Mouse (Mus musculus) layer of hippocampus, postnatal 10 days (tissue): Measurements from ENCODE around the gene Dynll2. TPM values are rescaled to one million over a fixed set of nuclear protein-coding genes. Genes with fewer than 3 reads are reported as not detected.

Experiments
- DNase-seq, 2 experiments: peaks; one replicate each; pipeline ENCODE4 v3.0.0; 2021; ENCODE audit warnings: low spot score in 2 of 2
- long read RNA-seq: library from polyadenylated mRNA; stranded (forward); transcript quantifications from one replicate; pipeline ENCODE4 v2.0.0, GENCODE M21; 2023
- total RNA-seq, 2 experiments: library from RNA; stranded (reverse); gene quantifications; 2 replicates each; pipeline ENCODE4 v1.2.3; 2021

Dynll2 gene
- total RNA-seq: 100 to 1,000 TPM; 368 to 386 TPM
- long read RNA-seq, transcript Dynll2-201 (3 exons, 2,476 nt): major isoform, 91 of 127 reads
- long read RNA-seq, partial matches to known transcripts: 2 of 127 reads
- long read RNA-seq, other reads (novel, unspliced or antisense): 30 of 127 reads

DNA sequence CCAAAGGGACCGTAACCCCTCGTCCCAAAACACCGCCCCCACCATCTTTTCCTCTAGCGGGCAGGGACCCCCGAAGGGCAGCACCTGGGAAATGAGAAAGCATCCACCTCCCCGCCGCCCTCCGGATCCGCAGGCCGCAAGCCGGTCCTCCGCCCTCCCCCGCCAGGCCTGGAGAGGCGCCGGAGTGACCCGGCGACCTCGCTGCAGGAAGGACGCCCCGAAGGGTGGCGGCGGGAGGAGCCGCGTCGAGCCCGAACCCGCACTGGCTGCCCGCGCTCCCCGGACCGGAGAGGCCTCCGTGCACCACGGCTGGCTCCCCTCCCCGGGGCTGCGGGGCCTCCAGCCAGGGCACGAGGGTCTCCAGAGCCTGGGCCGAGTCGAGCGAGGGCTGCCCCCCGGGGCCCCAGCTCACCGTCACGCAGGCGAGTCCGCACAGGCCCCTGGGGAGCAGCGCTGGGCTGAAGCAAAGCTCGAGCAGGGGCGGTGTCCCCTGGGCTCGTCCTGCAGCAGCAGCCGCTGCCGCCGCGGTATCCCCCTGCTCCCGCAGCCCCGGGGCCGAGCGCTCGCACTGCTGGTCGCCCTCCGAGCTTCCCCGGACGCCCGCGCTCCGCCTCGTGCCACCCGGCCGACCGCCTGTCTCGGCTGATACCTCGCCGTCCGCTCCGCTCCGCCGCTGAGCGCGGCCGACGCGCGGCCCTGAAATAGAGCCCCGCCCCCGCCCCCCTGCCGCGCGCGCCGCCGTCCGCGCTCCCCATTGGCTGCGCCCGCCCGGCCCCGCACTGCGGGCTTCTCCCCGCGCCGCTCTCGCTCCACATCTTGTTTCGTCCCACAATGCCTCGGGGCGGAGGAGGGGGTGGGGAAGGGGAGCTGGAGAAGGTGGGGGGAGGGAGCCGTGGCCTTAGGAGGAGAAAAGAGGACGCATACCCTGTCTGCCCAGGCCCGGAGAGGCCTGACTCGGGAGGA is at the start of gene Dynll2:
TSS of gene Dynll2 (minus strand) at position 703 of the 963 bp plus-strand sequence.
- DNase-seq: peak; percentile 87 to 91

DNA sequence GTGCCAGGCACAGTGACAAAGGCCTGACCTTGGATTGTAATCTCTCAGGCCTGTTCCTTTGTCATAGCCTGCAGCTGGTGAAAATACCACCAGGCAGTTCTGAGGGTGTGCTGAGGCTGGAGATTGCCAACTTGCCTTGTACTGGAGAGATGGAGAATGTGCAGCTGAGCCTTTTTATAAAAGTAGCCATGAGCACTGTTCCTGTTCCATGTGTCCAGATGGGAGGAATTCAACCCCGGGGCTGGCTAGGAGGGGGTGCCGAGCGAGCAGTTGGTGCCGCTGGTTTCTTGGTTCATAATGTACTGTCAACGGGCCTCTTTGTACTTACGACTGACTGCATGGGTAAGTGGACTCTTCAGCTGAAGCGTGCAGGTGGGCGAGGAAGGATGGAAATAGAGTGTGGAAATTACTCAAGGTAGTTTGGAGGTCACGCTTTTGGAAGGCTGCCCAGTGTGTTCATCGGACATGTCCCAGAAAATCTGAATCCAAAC is 49.5 kb upstream of the Dynll2 start:
- peak; percentile 25 to 38 for DNase-seq

DNA sequence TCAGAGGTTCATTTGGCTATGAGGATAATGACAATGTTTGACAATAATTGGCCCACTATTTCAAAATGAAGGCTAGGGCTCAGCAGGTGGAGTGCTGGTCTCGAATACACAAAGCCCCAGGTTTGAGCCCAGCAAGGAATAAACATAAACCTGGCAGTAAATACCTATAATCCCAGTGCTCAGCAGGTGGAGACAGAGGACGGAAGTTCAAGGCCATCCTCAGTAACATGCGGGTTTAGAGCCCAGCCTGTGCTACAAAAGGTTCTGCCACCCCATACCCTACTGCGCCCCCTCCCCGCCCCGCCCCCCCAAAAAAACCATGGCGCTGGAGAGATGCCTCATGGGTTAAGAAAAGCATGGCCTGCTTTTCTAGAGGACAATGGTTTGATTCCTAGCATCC is 48.6 kb upstream of the Dynll2 start:
- DNase-seq: no peak

DNA sequence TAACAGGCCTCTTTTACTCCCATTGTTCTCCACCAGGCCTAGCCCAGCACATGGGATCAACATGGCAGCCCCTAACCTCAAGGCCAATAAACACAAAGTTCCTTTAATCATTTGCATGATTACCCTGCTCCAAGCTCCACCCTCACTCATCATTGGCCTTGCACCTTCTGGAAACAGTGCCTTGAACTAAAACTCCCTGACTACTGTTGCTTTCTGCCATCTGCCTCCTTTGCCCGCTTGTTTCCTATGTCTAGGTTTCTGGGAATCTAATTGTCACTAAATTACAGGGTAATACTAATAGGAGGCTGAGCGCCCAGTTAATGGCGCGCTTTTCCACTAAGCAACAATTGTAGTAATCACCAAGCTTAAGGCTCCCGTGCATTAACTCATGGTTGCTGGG is 44.4 kb upstream of the Dynll2 start:
- DNase-seq: no peak

DNA sequence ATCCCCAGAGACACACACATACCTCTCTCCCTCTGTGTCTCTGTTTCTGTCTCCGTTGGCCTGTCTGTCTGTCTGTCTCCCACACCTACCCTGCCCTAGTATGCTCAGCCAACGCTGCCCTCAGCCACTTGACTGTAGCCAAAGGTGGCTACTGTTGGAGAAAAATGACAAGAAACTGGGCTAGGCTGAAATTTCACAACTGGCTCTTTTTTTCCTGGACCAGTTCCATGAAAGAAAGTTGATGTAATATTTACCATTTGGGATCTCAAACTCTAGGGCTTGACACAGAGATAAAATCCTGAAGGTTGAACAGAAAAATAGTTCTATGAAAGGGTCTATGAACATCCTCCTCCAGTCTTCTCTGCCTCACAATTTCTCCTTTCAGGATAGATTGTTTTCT is 43.5 kb upstream of the Dynll2 start:
- DNase-seq: no peak

DNA sequence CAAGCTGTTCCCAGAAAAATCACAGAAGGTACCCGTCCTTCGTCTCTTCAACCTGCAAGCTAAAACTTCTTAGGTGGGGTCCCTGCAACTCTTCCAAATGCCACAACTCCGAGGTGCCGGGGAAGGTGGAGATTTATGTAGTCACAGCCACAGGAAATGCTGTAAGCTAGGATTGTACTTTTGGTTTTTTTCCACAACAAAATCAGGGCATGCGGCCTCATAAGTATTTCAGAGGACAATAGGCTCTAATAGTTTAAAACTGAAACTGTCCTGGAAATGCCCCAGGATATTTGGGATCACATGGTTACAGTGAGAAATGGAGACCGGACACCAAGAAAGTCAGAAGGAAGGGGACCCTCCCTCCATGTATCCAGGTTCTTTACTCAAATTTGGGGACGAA is 42.9 kb upstream of the Dynll2 start:
- no peak for DNase-seq

DNA sequence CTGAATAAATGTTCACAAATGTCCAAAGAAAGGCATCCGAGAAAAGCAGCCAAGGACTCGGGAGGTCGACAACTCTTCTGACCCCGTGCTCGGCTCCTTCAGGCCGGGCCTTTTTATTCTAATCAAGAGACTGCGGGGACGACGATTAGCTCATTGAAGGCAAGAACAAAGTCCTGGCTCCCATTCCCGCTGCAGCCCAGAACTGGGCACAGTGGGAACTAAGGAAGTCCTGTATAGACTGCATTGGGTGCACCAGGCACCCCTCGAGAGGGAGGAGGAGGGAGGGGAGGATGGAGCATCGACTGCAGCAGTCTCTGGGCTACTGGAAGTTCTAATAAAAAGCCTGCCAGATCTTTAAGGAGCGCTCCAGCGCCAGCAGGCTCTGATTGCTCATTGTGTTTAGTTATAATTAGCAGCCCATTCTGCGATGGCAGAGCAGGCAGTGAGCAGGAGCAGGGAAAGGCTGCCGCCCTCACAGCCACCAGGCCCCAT is 40.9 kb upstream of the Dynll2 start:
- DNase-seq: peak; percentile 25 to 28

DNA sequence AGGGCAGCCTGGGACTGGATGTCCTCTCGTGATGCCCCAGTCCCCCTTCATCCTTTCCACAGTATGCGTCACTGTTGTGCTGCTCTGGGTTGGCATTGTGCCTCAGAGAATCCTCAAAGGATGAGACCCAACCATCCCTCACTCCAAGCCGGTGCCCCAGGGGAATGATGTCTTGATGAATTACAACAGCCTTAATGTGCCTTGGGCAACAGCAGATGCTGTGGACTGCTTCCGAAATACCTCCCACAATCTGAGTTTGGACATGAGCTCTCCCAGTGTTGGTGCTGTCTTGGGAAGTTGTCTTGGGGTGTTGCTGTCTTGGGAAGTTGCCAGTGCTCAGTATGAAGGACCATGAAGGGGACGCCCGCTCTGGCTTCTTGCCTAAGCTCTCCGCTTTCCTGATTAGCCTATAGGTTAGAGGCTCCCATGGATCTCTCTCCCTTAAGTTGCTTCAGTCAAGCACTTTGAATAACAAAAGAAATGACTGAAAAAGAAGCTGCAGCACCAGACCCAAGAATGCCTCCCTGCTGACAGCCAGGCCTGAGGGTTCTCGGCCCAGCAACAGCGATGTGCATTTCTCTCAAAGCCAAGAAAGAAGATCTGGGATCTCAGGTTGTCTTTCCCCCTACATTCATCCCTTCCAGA is 40.2 kb upstream of the Dynll2 start:
- no peak for DNase-seq

DNA sequence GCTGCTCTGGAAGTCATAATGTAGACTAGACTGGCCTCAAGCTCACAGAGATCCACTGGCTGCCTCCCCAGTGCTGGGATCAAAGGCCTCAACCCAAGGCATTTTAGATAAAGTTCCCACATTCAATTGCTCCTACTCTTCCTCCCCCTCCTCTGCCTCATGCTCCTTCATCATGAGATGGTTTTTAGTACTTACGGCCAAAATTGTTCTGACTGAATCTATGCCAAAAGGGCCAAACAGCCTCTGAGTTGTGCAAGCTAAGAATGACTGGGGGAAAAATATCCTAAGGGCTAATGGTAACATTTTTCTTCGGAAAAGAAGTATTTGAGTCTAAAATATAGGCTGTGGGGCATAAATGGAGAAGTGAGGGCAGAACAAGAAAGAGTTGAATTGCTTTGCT is 36.6 kb upstream of the Dynll2 start:
- no peak for DNase-seq

DNA sequence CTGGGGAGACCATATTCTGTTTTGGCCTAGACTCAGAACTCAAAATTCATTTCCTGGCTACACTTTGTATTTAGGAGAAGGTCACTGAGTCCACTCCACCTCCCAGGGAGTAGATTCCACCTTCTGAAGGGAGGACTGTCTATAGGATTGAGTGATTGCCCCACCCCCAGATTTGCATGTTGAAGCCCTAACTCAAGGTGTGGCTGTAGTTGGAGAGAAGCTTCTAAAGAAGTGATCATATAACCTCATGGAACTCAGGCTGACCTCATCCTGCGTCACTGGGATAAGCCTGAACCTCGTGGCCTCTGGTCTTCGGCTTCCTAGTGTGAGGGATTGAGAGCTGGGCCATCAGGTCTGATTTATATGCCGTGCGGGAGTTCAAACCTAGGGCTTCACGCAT is 28.5 kb upstream of the Dynll2 start:
- DNase-seq: no peak

DNA sequence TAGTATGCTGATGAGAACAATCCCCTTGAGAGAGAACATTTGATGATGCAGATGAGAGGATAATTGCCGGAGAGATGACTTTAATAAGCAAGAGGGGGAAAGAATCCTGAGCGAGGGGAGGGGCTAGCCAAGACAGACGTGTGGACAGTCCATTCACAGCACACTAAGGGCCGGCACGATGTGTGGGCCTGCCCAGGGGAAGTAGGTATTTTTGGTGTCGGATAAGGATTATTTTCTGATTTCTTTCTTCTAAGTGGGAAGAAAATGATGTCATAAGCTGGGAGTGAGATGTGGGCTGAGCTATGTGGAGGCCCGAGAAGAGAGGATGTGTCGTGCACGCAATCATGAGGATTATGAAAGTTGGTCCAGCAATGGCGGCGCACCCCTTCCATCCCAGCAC is 27.8 kb upstream of the Dynll2 start:
- peak in 1 of 2 experiments; percentile 20 for DNase-seq

DNA sequence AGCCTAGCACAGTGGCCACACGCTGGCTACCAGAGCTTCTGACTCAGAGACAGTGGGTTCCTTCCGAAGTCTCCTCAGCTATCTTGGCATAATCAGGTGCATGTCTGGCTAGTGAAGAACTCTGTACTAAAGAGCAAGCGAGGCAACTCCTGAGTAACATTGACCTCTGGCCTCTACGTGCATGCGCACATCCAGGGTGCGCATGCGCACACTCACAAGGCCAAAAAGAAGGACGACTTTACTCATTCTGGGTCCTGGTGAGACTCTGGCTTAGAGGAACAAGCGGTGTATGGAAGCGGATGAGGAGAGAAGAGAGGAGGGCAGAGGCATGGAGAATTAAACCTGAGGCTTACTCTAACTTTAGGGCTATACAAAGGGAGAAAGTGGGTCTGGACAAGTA is 26.3 kb upstream of the Dynll2 start:
- DNase-seq: no peak

DNA sequence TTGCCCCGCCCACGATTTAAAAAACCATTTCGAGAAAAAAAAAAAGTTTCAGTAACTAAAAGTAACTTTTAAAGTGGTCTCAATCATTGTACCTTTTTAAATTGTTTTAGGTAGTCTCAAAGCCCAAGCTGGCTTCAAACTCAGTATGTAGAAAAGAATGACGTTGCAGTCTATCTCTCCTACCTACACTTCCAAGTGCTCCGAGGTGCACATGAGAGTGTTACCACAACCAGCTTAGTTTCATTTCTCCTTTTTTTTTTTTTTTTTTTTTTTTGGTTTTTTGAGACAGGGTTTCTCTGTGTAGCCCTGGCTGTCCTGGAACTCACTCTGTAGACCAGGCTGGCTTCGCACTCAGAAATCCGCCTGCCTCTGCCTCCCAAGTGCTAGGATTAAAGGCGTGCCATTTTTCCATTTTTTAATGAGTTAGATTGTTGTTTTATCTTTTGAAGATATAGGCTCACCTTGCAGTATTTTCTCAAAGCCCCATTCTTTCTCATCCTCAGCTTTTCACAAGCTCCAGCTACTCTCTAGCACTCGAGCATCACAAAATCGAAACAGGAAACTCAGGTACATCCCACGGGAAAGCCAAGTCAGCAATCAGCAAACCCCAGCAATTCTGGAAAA is 25.4 kb upstream of the Dynll2 start:
- no peak for DNase-seq

DNA sequence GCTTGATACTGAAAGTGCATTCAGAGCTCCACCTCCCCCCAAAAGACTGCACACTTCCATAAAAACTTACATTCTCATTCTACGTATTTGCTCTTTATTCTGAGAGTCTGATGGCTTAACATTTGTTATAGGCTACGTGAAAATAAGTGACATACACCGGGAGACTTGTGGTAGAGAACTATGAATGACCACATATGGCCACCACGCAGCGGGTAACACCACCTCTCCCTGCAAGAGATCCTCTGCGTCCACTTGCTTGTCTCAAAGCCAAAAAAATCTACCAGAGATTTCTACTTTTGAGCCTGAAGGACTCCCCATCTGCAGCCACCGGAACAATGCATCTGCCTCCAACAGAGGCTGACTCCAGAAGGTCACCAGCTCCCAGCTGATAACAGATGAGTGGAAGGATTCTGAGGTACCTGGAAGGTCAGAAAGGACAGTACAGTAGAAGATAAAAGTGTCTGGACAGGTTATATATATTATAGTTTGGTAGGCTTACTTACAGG is 24.6 kb upstream of the Dynll2 start:
- DNase-seq: no peak

DNA sequence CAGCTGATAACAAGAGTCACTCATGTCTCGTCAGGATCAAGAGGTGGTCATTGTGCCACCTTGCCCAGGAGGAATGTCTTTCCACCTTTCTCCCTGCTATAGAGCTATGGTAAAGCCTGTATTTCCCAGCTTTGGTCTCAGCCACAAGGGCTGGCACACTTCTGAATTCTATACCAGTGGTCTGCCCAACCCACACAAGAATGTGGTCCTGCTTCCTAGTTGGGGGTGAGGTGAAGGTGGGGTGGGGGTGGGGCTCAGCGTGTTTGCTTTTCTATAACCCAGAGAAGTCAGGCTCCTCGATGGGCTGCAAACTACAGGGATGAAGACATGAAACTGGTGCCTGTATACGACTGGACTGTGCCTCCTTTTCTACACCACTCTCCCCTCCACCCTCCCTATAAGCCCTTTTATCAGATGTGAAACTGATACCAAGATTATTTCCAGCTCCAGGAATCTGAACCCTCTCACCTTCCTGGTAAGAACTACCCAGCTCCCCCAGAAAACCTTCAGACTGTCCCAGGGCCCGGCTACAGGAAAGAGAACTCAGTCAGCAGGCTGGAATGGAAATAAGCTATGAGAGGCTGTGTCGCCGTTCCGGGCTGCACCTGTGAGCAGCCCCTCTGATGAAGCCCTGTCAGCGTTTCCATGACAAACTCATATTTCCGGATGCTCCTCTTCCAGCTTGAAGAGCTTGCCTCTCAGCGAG is 24.0 kb upstream of the Dynll2 start:
- peak in 1 of 2 experiments; percentile 22 for DNase-seq

DNA sequence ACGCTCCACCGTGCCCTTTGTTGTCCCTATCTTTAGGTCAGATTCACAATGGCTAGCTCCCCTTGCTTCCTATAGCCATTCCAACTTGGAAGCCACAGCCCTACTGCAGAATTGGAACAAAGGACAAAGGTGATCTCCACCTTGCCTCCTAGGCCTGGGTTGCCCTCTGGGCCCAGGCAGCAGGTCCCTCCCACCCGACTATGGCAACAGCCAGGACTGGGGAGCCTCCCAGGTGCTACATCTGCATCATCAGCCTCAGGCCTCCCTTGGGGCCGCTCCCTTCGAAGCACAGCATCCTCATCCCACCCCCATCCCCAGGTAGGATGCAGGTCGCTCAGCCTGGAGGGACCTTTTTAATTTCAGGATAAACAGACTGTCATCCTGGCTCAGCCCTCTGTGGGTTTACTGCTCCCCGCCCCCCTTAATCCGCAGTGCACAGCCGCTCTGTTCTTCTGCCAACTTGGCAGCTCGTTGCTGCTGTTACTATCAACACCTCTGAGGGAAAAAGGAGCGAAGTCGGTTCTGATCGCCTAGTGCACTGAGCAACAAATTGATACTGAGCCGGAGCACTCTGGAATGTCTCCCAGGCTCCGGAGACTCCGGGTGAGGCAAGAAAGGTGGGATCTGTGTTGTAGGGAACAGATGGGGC is 22.3 kb upstream of the Dynll2 start:
- peak; percentile 60 to 64 for DNase-seq

DNA sequence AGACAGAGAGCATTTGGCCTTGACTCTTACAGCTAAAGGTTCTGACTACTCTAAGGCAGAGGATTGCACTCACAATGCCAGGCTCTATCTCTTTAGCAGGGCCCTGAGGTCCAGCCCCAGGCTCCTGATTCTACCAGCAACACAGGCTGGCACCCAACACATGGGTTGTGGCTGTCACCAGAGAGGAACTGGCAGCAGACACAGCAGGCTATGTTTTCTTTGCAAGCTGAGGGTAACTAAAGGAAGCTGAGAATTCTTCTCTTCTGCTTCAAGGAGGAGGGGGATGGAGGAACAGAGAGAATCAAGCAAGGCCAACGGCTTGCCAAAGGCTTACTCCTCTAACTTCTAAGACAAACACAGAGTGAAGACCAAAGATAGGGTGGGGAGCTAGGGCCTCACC is 21.3 kb upstream of the Dynll2 start:
- no peak for DNase-seq

DNA sequence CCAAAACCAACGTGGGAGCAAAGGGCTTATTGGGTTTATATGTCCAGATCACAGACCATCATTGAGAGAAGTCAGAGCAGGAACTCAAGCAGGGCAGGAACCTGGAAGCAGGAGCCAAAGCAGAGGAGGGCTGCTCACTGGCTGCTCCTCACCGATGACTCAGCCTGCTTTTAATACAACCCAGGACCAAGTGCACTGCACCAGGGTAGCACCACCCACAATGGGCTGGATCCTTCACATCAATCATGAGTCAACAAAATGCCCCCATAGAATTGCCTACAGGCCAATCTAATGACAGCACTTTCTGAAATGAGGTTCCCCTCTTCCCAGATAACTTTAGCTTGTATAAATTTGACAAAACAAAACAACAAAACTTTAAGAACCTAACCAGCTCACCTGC is 16.8 kb upstream of the Dynll2 start:
- no peak for DNase-seq

DNA sequence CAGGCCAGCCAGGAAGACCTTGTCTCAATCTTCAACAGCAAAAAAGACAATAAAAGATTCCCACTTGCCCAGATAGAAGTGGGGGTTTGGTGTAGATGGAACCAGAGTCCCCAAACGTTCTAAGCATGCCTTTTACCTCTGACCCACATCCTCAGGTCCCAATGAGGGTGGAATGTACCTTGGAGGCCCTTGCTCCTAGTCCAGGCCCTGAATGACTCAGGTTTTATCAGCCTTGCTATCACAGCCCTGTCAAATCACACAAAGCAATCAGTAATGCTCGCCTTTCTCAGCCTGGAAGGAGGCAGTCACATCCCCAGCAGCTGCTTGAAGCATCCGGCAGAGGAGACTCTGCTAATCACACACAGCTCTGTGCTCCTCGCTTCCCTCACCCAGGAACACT is 15.4 kb upstream of the Dynll2 start:
- no peak for DNase-seq

DNA sequence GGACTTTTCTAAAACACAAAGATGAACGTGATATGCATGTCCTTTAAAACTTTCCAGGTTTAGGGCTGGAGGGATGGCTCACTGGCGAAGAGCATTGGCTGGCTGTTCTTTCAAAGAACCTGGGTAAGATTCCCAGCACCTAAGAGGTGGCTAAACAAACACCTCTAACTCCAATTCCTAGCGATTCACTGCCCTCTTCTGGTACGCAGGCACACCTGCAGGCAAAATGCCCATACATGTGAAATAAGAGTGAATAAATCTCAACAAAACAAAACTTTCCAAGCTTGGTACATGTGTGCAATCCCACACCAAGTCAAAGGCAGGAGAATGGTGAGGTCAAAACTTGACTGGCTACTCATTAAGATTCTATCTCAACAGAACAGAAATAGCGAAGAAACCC is 12.4 kb upstream of the Dynll2 start:
- DNase-seq: no peak
